Mouse (Mus musculus): ENCODE data around the gene Celf2. TPM values are rescaled to one million over a fixed set of nuclear protein-coding genes. Genes with fewer than 3 reads are reported as not detected.

Celf2 gene
- polyA plus RNA-seq, 1 experiment = 40.8 TPM

GRCm38 (mm10) chr2:6705475-6705874 is 803.9 kb downstream of the Celf2 start:
- H3K4me1 ChIP-seq (ENCODE audit: control insufficient read depth, insufficient read depth, insufficient read length) = peaks cover 34% of the 10 kb centered on the region
- H3K27ac ChIP-seq (ENCODE audit: insufficient read depth, low read length) = peak overlapping the region; percentile 71; the same call in 1 of the 2 replicates

GRCm38 (mm10) chr2:6704804-6705203 is 804.6 kb downstream of the Celf2 start:
- H3K4me1 ChIP-seq (ENCODE audit: control insufficient read depth, insufficient read depth, insufficient read length) = peaks cover 34% of the 10 kb centered on the region
- WGBS = 11% methylated on average over 1 of the region's 1 CpGs
- no peak overlapping the region for H3K4me3 ChIP-seq (ENCODE audit: extremely low read depth, insufficient read depth, insufficient read length)

More at GRCm38 (mm10) chr2:6705475-6705874, 803.9 kb downstream of the Celf2 start:
- Histone ChIP-seq H3K27me3 (ENCODE audit: control insufficient read depth, insufficient read depth, low read length) (no peaks in the 10 kb centered on the region), H3K36me3 (ENCODE audit: control insufficient read depth, insufficient read depth, low read length) (0 out of 2 replicates have a peak, but pooled peaks cover 2% of the 10 kb centered on the region), H3K4me3 (ENCODE audit: extremely low read depth, insufficient read depth, insufficient read length) (no peak overlapping the region)
- TF ChIP-seq CTCF (IDR thresholded peaks at IDR 0.05; ENCODE audit: extremely low read depth, insufficient read depth, insufficient read length, insufficient replicate concordance) = no peak
- no peak for TF ChIP-seq POLR2A (IDR thresholded peaks at IDR 0.05; ENCODE audit: low read depth, low read length)
- no peak for DNase-seq (ENCODE audit: low read depth in 1 of 2, low spot score in 2 of 2)
- WGBS = 17% methylated on average over 7 of the region's 7 CpGs

GRCm38 (mm10) chr2:6704342-6704741 is 805.0 kb downstream of the Celf2 start:
- Histone ChIP-seq H3K4me3 (ENCODE audit: extremely low read depth, insufficient read depth, insufficient read length) (no peak overlapping the region), H3K27ac (ENCODE audit: insufficient read depth, low read length) (peak overlapping the region; percentile 80), H3K27me3 (ENCODE audit: control insufficient read depth, insufficient read depth, low read length) (no peaks in the 10 kb centered on the region), H3K4me1 (ENCODE audit: control insufficient read depth, insufficient read depth, insufficient read length) (peaks cover 33% of the 10 kb centered on the region), H3K36me3 (ENCODE audit: control insufficient read depth, insufficient read depth, low read length) (peaks cover 5% of the 10 kb centered on the region)
- no peak for DNase-seq (ENCODE audit: low read depth in 1 of 2, low spot score in 2 of 2)
- TF ChIP-seq POLR2A (IDR thresholded peaks at IDR 0.05; ENCODE audit: low read depth, low read length) (no peak), CTCF (IDR thresholded peaks at IDR 0.05; ENCODE audit: extremely low read depth, insufficient read depth, insufficient read length, insufficient replicate concordance) (no peak)
- 70% methylated on average over 7 of the region's 7 CpGs for WGBS

More at GRCm38 (mm10) chr2:6704804-6705203, 804.6 kb downstream of the Celf2 start:
- DNase-seq (ENCODE audit: low read depth in 1 of 2, low spot score in 2 of 2) = no peak
- TF ChIP-seq POLR2A (IDR thresholded peaks at IDR 0.05; ENCODE audit: low read depth, low read length) (no peak), CTCF (IDR thresholded peaks at IDR 0.05; ENCODE audit: extremely low read depth, insufficient read depth, insufficient read length, insufficient replicate concordance) (no peak)
- Histone ChIP-seq H3K27ac (ENCODE audit: insufficient read depth, low read length) (peak overlapping the region; percentile 80), H3K27me3 (ENCODE audit: control insufficient read depth, insufficient read depth, low read length) (no peaks in the 10 kb centered on the region), H3K36me3 (ENCODE audit: control insufficient read depth, insufficient read depth, low read length) (0 out of 2 replicates have a peak, but pooled peaks cover 2% of the 10 kb centered on the region)

- H3K4me3 ChIP-seq (ENCODE audit: extremely low read depth, insufficient read depth, insufficient read length) = no peak overlapping the region
- H3K27ac ChIP-seq (ENCODE audit: insufficient read depth, low read length) = no peak overlapping the region
- H3K36me3 ChIP-seq (ENCODE audit: control insufficient read depth, insufficient read depth, low read length) = peaks cover 4% of the 10 kb centered on the region
- 21% methylated on average over 1 of the region's 1 CpGs for WGBS
- no peak for TF ChIP-seq POLR2A (IDR thresholded peaks at IDR 0.05; ENCODE audit: low read depth, low read length)
- no peak for TF ChIP-seq CTCF (IDR thresholded peaks at IDR 0.05; ENCODE audit: extremely low read depth, insufficient read depth, insufficient read length, insufficient replicate concordance)
- H3K4me1 ChIP-seq (ENCODE audit: control insufficient read depth, insufficient read depth, insufficient read length) = peaks cover 18% of the 10 kb centered on the region
- H3K27me3 ChIP-seq (ENCODE audit: control insufficient read depth, insufficient read depth, low read length) = no peaks in the 10 kb centered on the region
- no peak for DNase-seq (ENCODE audit: low read depth in 1 of 2, low spot score in 2 of 2)
Measured at GRCm38 (mm10) chr2:6696326-6696725, 813.0 kb downstream of the Celf2 start.

- H3K27me3 ChIP-seq (ENCODE audit: control insufficient read depth, insufficient read depth, low read length) = no peaks in the 10 kb centered on the region
- TF ChIP-seq POLR2A (IDR thresholded peaks at IDR 0.05; ENCODE audit: low read depth, low read length) = no peak
- TF ChIP-seq CTCF (IDR thresholded peaks at IDR 0.05; ENCODE audit: extremely low read depth, insufficient read depth, insufficient read length, insufficient replicate concordance) = no peak
- H3K36me3 ChIP-seq (ENCODE audit: control insufficient read depth, insufficient read depth, low read length) = peaks cover 4% of the 10 kb centered on the region
- no peak for DNase-seq (ENCODE audit: low read depth in 1 of 2, low spot score in 2 of 2)
- WGBS = 33% methylated on average over 4 of the region's 4 CpGs
- peaks cover 18% of the 10 kb centered on the region for H3K4me1 ChIP-seq (ENCODE audit: control insufficient read depth, insufficient read depth, insufficient read length)
- H3K27ac ChIP-seq (ENCODE audit: insufficient read depth, low read length) = no peak overlapping the region
- H3K4me3 ChIP-seq (ENCODE audit: extremely low read depth, insufficient read depth, insufficient read length) = no peak overlapping the region
Measured at GRCm38 (mm10) chr2:6695353-6695951, 813.9 kb downstream of the Celf2 start.

GRCm38 (mm10) chr2:6689689-6690088 is 819.7 kb downstream of the Celf2 start:
- TF ChIP-seq POLR2A (IDR thresholded peaks at IDR 0.05; ENCODE audit: low read depth, low read length) (no peak), CTCF (IDR thresholded peaks at IDR 0.05; ENCODE audit: extremely low read depth, insufficient read depth, insufficient read length, insufficient replicate concordance) (no peak)

GRCm38 (mm10) chr2:6678231-6678630 is 831.1 kb downstream of the Celf2 start:
- peaks cover 2% of the 10 kb centered on the region; the same call in 1 of the 2 replicates for H3K4me1 ChIP-seq (ENCODE audit: control insufficient read depth, insufficient read depth, insufficient read length)
- no peak overlapping the region; the same call in 1 of the 2 replicates for H3K27ac ChIP-seq (ENCODE audit: insufficient read depth, low read length)
- TF ChIP-seq POLR2A (IDR thresholded peaks at IDR 0.05; ENCODE audit: low read depth, low read length) (no peak), CTCF (IDR thresholded peaks at IDR 0.05; ENCODE audit: extremely low read depth, insufficient read depth, insufficient read length, insufficient replicate concordance) (no peak)
- H3K4me3 ChIP-seq (ENCODE audit: extremely low read depth, insufficient read depth, insufficient read length) = no peak overlapping the region
- peaks cover 1% of the 10 kb centered on the region; the same call in 1 of the 2 replicates for H3K36me3 ChIP-seq (ENCODE audit: control insufficient read depth, insufficient read depth, low read length)
- no peak for DNase-seq (ENCODE audit: low read depth in 1 of 2, low spot score in 2 of 2)
- H3K27me3 ChIP-seq (ENCODE audit: control insufficient read depth, insufficient read depth, low read length) = no peaks in the 10 kb centered on the region
- WGBS = 95% methylated on average over 1 of the region's 1 CpGs

More at GRCm38 (mm10) chr2:6689689-6690088, 819.7 kb downstream of the Celf2 start:
- H3K27me3 ChIP-seq (ENCODE audit: control insufficient read depth, insufficient read depth, low read length) = no peaks in the 10 kb centered on the region
- no peak for DNase-seq (ENCODE audit: low read depth in 1 of 2, low spot score in 2 of 2)
- 18% methylated on average over 2 of the region's 2 CpGs for WGBS
- H3K36me3 ChIP-seq (ENCODE audit: control insufficient read depth, insufficient read depth, low read length) = peaks cover 4% of the 10 kb centered on the region; the same call in 1 of the 2 replicates
- H3K27ac ChIP-seq (ENCODE audit: insufficient read depth, low read length) = no peak overlapping the region
- H3K4me3 ChIP-seq (ENCODE audit: extremely low read depth, insufficient read depth, insufficient read length) = no peak overlapping the region
- peaks cover 10% of the 10 kb centered on the region for H3K4me1 ChIP-seq (ENCODE audit: control insufficient read depth, insufficient read depth, insufficient read length)
